Mouse (Mus musculus): ENCODE measurements around the gene Gal3st2b. TPM values are rescaled to one million over a fixed set of nuclear protein-coding genes. Genes with fewer than 3 reads are reported as not detected.
"Not testable (repeated sequence)": the region's sequence is repeated elsewhere in the genome, so short reads cannot be mapped to it uniquely, and the experiment has no call there.

Gene Gal3st2b
- polyA plus RNA-seq, 1 experiment from 2014 or later = 0.21 TPM

DNA sequence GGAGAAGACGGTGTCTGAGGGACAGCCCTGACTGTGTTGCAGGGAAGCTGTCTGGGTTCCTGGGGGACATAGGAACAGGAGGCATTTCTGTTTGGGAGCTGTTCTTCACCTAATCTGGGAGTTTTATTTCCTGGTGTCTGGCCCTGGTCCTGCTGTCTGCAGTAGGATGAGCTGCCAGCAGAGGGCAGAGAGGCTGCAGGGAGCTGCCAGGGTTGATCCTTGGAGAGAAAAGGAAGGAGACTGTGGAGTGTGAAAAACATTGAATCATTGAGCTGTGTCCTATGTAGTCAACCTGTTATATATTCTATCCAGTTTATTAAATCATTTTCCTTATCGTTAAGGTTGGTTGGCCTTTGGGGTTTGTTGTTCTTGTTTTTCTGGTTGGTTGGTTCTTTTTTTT lies 6.2 kb upstream of the Gal3st2b start:
- H3K27me3 ChIP-seq (replicated peaks; ENCODE audit: control insufficient read depth, insufficient read depth, low read length); H3K9ac ChIP-seq (ENCODE audit: low read depth, low read length); H3K9me3 ChIP-seq (ENCODE audit: control insufficient read depth); H3K36me3 ChIP-seq (ENCODE audit: control insufficient read depth, insufficient read depth); H3K4me3 ChIP-seq (ENCODE audit: low read depth, low read length); H3K27ac ChIP-seq (ENCODE audit: low read depth, low read length); H3K4me1 ChIP-seq (replicated peaks; ENCODE audit: control insufficient read depth, insufficient read depth, low read length); H3K4me2 ChIP-seq (replicated peaks; ENCODE audit: low read depth): not testable (repeated sequence)
- ATAC-seq = peak; percentile 49; the same call in 1 of the 2 replicates
- WGBS = no CpG with 5 or more reads among the region's 2 CpGs

DNA sequence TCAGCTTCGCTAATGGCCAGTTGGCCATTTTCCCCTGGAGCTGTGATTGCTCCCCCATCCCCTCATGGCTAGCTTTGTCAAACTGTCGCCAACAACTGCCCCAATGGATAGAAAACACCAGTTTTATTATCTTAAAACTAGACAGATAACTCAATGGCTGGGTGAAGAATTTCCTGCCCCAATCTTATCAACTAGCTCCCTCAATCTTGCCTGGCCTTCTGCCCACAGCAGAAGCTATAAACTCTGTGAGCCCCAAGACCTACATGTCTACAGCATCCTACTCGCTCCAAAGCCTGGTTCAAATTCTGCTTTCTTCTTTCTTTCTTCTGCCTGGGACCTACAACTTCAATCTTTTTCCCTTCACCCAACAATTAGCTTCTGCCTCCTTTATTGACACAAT lies 951 bp upstream of the Gal3st2b start:
- not testable (repeated sequence) for H3K27ac ChIP-seq (ENCODE audit: low read depth, low read length); H3K36me3 ChIP-seq (ENCODE audit: control insufficient read depth, insufficient read depth); H3K9me3 ChIP-seq (ENCODE audit: control insufficient read depth); ATAC-seq; H3K4me1 ChIP-seq (replicated peaks; ENCODE audit: control insufficient read depth, insufficient read depth, low read length); H3K4me3 ChIP-seq (ENCODE audit: low read depth, low read length); H3K9ac ChIP-seq (ENCODE audit: low read depth, low read length); H3K4me2 ChIP-seq (replicated peaks; ENCODE audit: low read depth); H3K27me3 ChIP-seq (replicated peaks; ENCODE audit: control insufficient read depth, insufficient read depth, low read length)
- WGBS = 77% methylated on average over 3 of the region's 3 CpGs

DNA sequence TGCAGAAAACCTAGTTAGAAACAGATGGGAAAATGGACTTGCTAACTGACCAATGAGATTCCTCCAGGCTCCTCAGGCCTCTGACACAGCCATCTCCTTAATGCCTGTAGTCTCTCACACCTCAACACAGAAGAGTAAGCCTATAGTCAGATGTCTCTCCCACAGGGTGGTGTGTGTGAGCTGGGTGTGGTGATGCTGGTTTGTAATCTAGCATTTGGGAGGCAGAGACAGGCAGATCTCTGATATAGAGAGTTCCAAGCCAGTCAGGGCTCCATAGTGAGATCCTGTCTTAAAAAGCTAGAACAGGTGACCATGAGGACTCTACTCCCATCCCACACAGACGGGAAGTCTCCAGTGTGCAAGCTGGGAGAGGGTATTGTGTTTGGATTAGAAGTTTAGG lies 664 bp downstream of the Gal3st2b start:
- not testable (repeated sequence) for H3K36me3 ChIP-seq (ENCODE audit: control insufficient read depth, insufficient read depth); H3K4me2 ChIP-seq (replicated peaks; ENCODE audit: low read depth); H3K27me3 ChIP-seq (replicated peaks; ENCODE audit: control insufficient read depth, insufficient read depth, low read length); ATAC-seq; H3K9me3 ChIP-seq (ENCODE audit: control insufficient read depth); H3K4me3 ChIP-seq (ENCODE audit: low read depth, low read length); H3K9ac ChIP-seq (ENCODE audit: low read depth, low read length); H3K4me1 ChIP-seq (replicated peaks; ENCODE audit: control insufficient read depth, insufficient read depth, low read length); H3K27ac ChIP-seq (ENCODE audit: low read depth, low read length)
- WGBS = 38% methylated on average over 1 of the region's 1 CpGs

DNA sequence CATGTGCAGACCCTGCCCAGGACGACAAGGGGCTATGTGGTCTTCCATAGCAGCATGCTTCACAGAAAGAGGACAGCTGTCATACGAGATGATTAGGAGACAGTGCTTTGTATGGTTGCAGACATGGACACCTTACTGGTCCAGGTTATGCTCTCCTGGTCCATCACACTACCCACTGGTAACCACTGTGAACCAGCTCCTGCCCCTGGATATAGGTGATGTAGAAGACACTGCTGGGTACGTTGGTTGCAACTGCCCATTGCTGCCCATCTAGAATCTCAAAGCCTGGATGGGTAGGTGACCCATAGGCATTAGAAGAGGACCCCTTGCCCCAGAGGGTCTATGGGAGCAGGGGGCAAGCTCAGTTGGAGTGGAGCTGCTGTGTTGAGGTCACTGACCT lies 1.2 kb downstream of the Gal3st2b start:
- H3K36me3 ChIP-seq (ENCODE audit: control insufficient read depth, insufficient read depth); H3K4me2 ChIP-seq (replicated peaks; ENCODE audit: low read depth); H3K9me3 ChIP-seq (ENCODE audit: control insufficient read depth); H3K4me1 ChIP-seq (replicated peaks; ENCODE audit: control insufficient read depth, insufficient read depth, low read length); ATAC-seq; H3K9ac ChIP-seq (ENCODE audit: low read depth, low read length); H3K27me3 ChIP-seq (replicated peaks; ENCODE audit: control insufficient read depth, insufficient read depth, low read length); H3K4me3 ChIP-seq (ENCODE audit: low read depth, low read length); H3K27ac ChIP-seq (ENCODE audit: low read depth, low read length): not testable (repeated sequence)
- 81% methylated on average over 3 of the region's 3 CpGs for WGBS

DNA sequence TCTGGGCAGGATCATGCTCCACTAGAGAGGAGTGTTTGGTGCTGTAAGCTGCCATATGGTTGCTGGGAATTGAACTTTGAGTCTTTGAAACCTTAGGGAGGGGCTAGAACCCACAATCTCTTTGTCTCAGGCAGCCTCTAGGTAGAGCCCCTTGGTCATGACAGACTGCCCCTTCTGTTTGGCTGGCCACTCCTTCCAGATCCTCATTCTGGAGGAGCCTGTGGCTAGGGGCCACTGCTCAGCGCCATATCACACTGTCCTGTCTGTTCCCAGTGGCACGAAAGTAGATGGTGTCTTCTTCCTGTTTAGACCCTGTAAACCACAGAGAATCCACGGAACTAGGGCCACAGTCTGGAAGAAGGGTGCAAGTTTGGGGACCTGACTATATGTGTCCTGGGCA lies 4.5 kb downstream of the Gal3st2b start:
- not testable (repeated sequence) for H3K4me1 ChIP-seq (replicated peaks; ENCODE audit: control insufficient read depth, insufficient read depth, low read length); H3K36me3 ChIP-seq (ENCODE audit: control insufficient read depth, insufficient read depth); ATAC-seq; H3K27me3 ChIP-seq (replicated peaks; ENCODE audit: control insufficient read depth, insufficient read depth, low read length); H3K4me3 ChIP-seq (ENCODE audit: low read depth, low read length); H3K27ac ChIP-seq (ENCODE audit: low read depth, low read length); H3K9ac ChIP-seq (ENCODE audit: low read depth, low read length); H3K4me2 ChIP-seq (replicated peaks; ENCODE audit: low read depth); H3K9me3 ChIP-seq (ENCODE audit: control insufficient read depth)
- 80% methylated on average over 3 of the region's 3 CpGs for WGBS

DNA sequence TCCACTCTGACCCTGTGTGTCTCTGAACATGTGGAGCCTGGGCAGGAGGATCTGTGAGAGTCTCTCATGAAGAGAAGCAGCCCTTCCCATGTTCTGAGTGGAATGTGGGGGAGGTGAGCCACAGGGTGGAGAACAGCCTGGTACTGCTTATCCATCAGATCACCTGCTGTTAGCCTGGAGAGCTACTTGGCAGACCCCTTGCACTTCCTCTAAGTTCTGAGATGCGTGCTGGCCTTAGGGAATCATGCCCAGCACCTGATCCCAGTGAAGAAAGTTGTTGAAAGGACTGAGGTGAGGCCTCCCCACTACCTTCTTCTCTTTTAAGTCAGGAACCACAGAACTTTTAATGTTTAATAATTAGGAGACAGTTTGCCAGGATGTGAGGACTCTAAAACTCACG lies 5.0 kb downstream of the Gal3st2b start:
- H3K4me2 ChIP-seq (replicated peaks; ENCODE audit: low read depth); H3K27ac ChIP-seq (ENCODE audit: low read depth, low read length); H3K36me3 ChIP-seq (ENCODE audit: control insufficient read depth, insufficient read depth); H3K4me3 ChIP-seq (ENCODE audit: low read depth, low read length); H3K9me3 ChIP-seq (ENCODE audit: control insufficient read depth); H3K27me3 ChIP-seq (replicated peaks; ENCODE audit: control insufficient read depth, insufficient read depth, low read length); H3K9ac ChIP-seq (ENCODE audit: low read depth, low read length); H3K4me1 ChIP-seq (replicated peaks; ENCODE audit: control insufficient read depth, insufficient read depth, low read length); ATAC-seq: not testable (repeated sequence)
- 64% methylated on average over 2 of the region's 2 CpGs for WGBS

DNA sequence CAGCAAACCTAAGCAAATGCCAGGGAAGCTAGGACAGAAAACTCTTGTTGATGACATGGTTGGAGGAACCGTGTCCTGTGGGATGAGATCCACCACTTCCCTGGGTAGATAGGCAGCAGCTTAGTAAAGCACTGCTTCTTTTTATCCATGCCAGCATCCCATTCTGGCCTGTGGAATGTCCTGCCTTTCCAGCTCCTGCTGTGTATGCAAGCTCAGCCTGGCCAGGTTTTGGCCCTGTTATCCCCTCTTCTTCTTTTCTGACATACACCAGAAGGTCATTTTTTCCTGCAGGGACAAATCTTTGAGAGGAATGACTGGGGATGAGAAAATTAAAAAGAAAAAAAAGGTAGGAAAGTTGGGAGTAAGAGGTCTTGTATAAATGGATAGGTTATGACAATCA lies 17.3 kb downstream of the Gal3st2b start:
- not testable (repeated sequence) for H3K9ac ChIP-seq (ENCODE audit: low read depth, low read length); H3K27ac ChIP-seq (ENCODE audit: low read depth, low read length); H3K9me3 ChIP-seq (ENCODE audit: control insufficient read depth); H3K4me2 ChIP-seq (replicated peaks; ENCODE audit: low read depth); H3K27me3 ChIP-seq (replicated peaks; ENCODE audit: control insufficient read depth, insufficient read depth, low read length); ATAC-seq; H3K4me1 ChIP-seq (replicated peaks; ENCODE audit: control insufficient read depth, insufficient read depth, low read length); H3K36me3 ChIP-seq (ENCODE audit: control insufficient read depth, insufficient read depth); H3K4me3 ChIP-seq (ENCODE audit: low read depth, low read length)
- 90% methylated on average over 1 of the region's 1 CpGs for WGBS

DNA sequence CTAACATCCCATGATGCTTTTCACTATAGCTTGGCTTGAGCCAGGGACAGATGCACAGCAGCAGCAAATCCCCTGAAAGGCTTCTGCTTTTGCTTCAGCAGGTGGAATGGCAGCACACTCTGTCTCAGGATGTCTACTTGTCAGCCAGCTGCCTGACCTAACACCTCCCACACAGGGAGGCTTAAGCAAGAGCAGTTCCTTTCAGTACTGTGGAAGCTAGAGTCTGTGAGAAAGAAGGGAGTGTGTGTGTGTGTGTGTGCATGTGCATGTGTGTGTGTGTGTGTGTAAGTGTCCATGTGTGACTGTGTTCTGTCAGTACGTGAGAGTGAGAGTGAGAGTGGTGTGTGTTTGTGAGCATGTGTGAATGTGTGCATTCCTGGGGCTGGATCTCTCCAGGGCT lies 19.7 kb downstream of the Gal3st2b start:
- H3K4me2 ChIP-seq (replicated peaks; ENCODE audit: low read depth); H3K4me1 ChIP-seq (replicated peaks; ENCODE audit: control insufficient read depth, insufficient read depth, low read length); H3K9me3 ChIP-seq (ENCODE audit: control insufficient read depth); H3K27ac ChIP-seq (ENCODE audit: low read depth, low read length); H3K9ac ChIP-seq (ENCODE audit: low read depth, low read length); H3K27me3 ChIP-seq (replicated peaks; ENCODE audit: control insufficient read depth, insufficient read depth, low read length); H3K4me3 ChIP-seq (ENCODE audit: low read depth, low read length); H3K36me3 ChIP-seq (ENCODE audit: control insufficient read depth, insufficient read depth); ATAC-seq: not testable (repeated sequence)
- WGBS = 50% methylated on average over 1 of the region's 1 CpGs

DNA sequence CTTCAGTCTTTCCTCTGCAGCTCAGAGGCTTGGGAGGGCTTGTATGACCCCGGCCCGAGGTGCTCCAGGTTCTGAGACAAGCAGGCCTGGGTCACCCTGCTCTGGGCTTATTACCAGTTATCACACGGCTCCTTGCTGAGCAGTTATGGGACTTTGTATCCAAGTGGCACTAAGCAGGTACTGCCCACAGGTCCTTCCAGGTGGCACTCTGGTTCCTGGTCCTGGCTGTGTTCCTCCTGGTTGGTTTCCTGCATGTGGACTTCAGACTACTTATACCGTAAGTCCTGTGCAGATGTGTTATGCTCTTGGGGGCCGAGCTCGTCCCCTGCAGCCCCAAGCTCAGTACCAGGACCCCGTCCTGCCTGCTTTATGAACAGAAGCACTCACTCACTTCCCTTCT lies 20.3 kb downstream of the Gal3st2b start:
- not testable (repeated sequence) for H3K9ac ChIP-seq (ENCODE audit: low read depth, low read length); H3K27ac ChIP-seq (ENCODE audit: low read depth, low read length); H3K4me2 ChIP-seq (replicated peaks; ENCODE audit: low read depth); H3K9me3 ChIP-seq (ENCODE audit: control insufficient read depth); H3K27me3 ChIP-seq (replicated peaks; ENCODE audit: control insufficient read depth, insufficient read depth, low read length); H3K4me1 ChIP-seq (replicated peaks; ENCODE audit: control insufficient read depth, insufficient read depth, low read length); H3K4me3 ChIP-seq (ENCODE audit: low read depth, low read length); H3K36me3 ChIP-seq (ENCODE audit: control insufficient read depth, insufficient read depth)
- ATAC-seq = peak; percentile 52; the same call in 1 of the 2 replicates
- WGBS = 83% methylated on average over 7 of the region's 7 CpGs

DNA sequence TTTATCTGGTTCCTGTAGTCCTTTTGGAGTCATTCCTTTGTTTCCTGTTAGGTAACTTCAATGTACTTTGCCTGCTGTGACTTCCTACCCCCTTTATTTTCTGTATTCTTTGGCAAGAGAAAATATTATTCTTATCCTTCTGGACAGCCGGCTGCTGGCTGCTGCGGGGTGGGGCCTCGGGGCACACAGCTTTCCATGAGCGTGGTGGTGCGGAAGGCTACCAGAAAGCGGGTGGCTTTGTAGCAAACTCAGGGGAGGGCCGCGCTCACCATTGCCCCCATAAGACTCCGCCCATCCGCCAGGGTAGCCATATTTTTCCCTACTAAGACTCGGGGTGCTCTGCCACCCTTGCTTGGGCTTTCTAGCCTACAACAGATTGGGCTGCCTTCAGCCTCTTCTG lies 31.0 kb downstream of the Gal3st2b start:
- not testable (repeated sequence) for H3K4me2 ChIP-seq (replicated peaks; ENCODE audit: low read depth); H3K4me1 ChIP-seq (replicated peaks; ENCODE audit: control insufficient read depth, insufficient read depth, low read length); H3K36me3 ChIP-seq (ENCODE audit: control insufficient read depth, insufficient read depth); H3K9me3 ChIP-seq (ENCODE audit: control insufficient read depth); H3K27me3 ChIP-seq (replicated peaks; ENCODE audit: control insufficient read depth, insufficient read depth, low read length); H3K27ac ChIP-seq (ENCODE audit: low read depth, low read length); H3K4me3 ChIP-seq (ENCODE audit: low read depth, low read length); H3K9ac ChIP-seq (ENCODE audit: low read depth, low read length)
- peak; percentile 36; the same call in 1 of the 2 replicates for ATAC-seq
- no CpG with 5 or more reads among the region's 11 CpGs for WGBS

Data from intestine, postnatal 0 days (tissue).